Mouse (Mus musculus) ES-Bruce4 (cell line): Measurements from ENCODE around the gene Chic2. TPM values are rescaled to one million over a fixed set of nuclear protein-coding genes. Genes with fewer than 3 reads are reported as not detected.

Source experiments
- H3K27ac ChIP-seq: 2 replicates; pipeline ENCODE4 v1.5.1; 2012; ENCODE audit warnings: low read length, inconsistent platforms; ENCODE audit not compliant: insufficient read depth
- H3K27me3 ChIP-seq: 2 replicates; pipeline ENCODE4 v1.6.1; 2012; ENCODE audit warnings: mild to moderate bottlenecking, low read length, inconsistent platforms; ENCODE audit not compliant: control insufficient read depth, poor library complexity, insufficient read depth, severe bottlenecking
- H3K36me3 ChIP-seq: 2 replicates; pipeline ENCODE4 v1.6.1; 2012; ENCODE audit warnings: inconsistent platforms, mild to moderate bottlenecking, low read length, moderate library complexity; ENCODE audit not compliant: control insufficient read depth, poor library complexity, insufficient read depth, severe bottlenecking
- H3K4me1 ChIP-seq: one replicate; pipeline ENCODE4 v1.8.1; 2011; ENCODE audit warnings: low read length; ENCODE audit not compliant: control insufficient read depth, insufficient read depth
- H3K4me3 ChIP-seq: 2 replicates; pipeline ENCODE4 v1.5.1; 2011; ENCODE audit warnings: low read depth, mild to moderate bottlenecking, low read length
- H3K9ac ChIP-seq: 2 replicates; pipeline ENCODE4 v1.6.1; 2012; ENCODE audit warnings: low read depth, mild to moderate bottlenecking, inconsistent platforms; ENCODE audit not compliant: poor library complexity, severe bottlenecking
- H3K9me3 ChIP-seq: replicated peaks from 2 replicates; pipeline ENCODE4 v1.6.1; 2012; ENCODE audit warnings: mild to moderate bottlenecking, low read length, inconsistent platforms; ENCODE audit not compliant: control insufficient read depth, poor library complexity, insufficient read depth, severe bottlenecking
- CTCF ChIP-seq: IDR thresholded peaks from one replicate; pipeline ENCODE4 v1.8.1; 2011; ENCODE audit warnings: low read depth, low read length
- EP300 ChIP-seq: IDR thresholded peaks from 2 replicates; pipeline ENCODE4 v1.6.1; 2011; ENCODE audit warnings: low read depth, low read length; ENCODE audit not compliant: insufficient read depth
- POLR2A ChIP-seq: IDR thresholded peaks from one replicate; pipeline ENCODE4 v1.8.1; 2011; ENCODE audit warnings: low read length; ENCODE audit not compliant: insufficient read depth
- polyA plus RNA-seq: library from polyadenylated mRNA; stranded (reverse); fragments of >200 nt; gene quantifications from 2 replicates; pipeline ENCODE4 v1.2.4, GENCODE M21; 2011; ENCODE audit warnings: low read depth; ENCODE audit not compliant: missing spikeins, insufficient read depth, insufficient read length

The Chic2 gene
- polyA plus RNA-seq, 1 experiment, result 23.7 TPM

DNA sequence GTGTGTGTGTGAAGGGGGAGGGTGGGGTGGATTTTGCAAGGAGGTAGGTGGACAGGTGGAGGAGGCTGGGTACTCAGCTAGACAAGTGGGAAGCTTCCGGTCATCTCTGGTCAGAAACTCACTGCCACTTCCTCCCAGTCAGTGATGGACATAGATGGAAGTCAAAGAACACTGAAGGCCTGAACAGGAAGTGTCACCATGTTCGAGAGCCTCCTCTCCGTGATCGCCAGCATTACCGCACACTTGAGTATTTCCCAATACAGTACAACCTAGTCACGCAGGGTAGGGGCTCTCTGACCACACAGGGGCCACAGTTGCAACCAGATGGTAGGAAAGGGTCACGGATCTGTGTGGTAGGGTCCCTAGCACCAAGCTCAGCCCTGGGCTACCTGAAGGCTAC is 69.1 kb downstream of the Chic2 start:
- H3K36me3 ChIP-seq, result no peaks in the 10 kb centered on the region
- H3K27ac ChIP-seq, result no peak overlapping the region
- H3K27me3 ChIP-seq, result no peaks in the 10 kb centered on the region

GRCm38 (mm10) chr5:74974726-74975411 is 69.7 kb downstream of the Chic2 start:
- H3K9ac ChIP-seq, result no peak overlapping the region
- H3K4me3 ChIP-seq, result no peak overlapping the region
- no peaks in the 10 kb centered on the region for H3K27me3 ChIP-seq
- H3K36me3 ChIP-seq, result no peaks in the 10 kb centered on the region
- no peak for TF ChIP-seq CTCF
- no peak for TF ChIP-seq POLR2A
- no peak for TF ChIP-seq EP300
- H3K4me1 ChIP-seq, result no peaks in the 10 kb centered on the region
- H3K27ac ChIP-seq, result no peak overlapping the region
- H3K9me3 ChIP-seq, result no peaks in the 10 kb centered on the region

More for the DNA sequence above, 69.1 kb downstream of the Chic2 start:
- no peaks in the 10 kb centered on the region for H3K4me1 ChIP-seq
- no peak overlapping the region for H3K9ac ChIP-seq
- TF ChIP-seq EP300, result no peak
- no peak for TF ChIP-seq POLR2A
- TF ChIP-seq CTCF, result no peak
- no peak overlapping the region for H3K4me3 ChIP-seq
- no peaks in the 10 kb centered on the region for H3K9me3 ChIP-seq

DNA sequence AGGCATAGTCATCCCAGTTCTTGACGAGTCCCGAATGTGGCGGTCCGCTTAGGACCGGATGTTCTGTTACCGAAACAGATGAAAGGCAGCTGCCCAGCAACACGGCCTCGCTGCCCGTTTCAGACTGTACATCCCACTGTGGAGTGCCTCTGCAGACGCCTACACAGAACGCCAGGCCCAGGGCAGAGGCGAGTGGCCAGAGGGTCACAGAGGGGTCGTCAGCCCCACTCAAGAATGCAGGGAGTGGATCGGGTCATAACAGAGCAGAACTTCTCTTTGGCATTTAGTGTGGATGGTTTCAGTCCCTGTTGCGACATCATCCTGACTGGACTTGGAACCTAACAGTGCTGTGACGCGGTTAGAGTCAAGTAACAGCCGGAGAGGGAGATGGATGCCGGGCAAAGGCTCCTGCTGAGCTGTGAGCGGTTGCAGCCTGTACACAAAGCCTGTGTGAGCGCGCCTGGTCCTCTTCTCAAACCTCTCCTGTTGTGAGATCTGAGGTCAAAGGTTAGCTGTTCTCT is 70.5 kb downstream of the Chic2 start:
- no peaks in the 10 kb centered on the region for H3K36me3 ChIP-seq

GRCm38 (mm10) chr5:74971418-74971817 is 73.2 kb downstream of the Chic2 start:
- Histone ChIP-seq H3K27ac (no peak overlapping the region), H3K9ac (no peak overlapping the region), H3K36me3 (no peaks in the 10 kb centered on the region), H3K9me3 (no peaks in the 10 kb centered on the region), H3K27me3 (no peaks in the 10 kb centered on the region), H3K4me3 (no peak overlapping the region), H3K4me1 (no peaks in the 10 kb centered on the region)
- no peak for TF ChIP-seq CTCF
- no peak for TF ChIP-seq POLR2A
- no peak for TF ChIP-seq EP300

More for the DNA sequence above, 70.5 kb downstream of the Chic2 start:
- TF ChIP-seq CTCF, result no peak
- no peak for TF ChIP-seq EP300
- TF ChIP-seq POLR2A, result no peak
- Histone ChIP-seq H3K9ac (no peak overlapping the region), H3K9me3 (no peaks in the 10 kb centered on the region), H3K4me1 (no peaks in the 10 kb centered on the region), H3K4me3 (no peak overlapping the region), H3K27ac (no peak overlapping the region), H3K27me3 (no peaks in the 10 kb centered on the region)

DNA sequence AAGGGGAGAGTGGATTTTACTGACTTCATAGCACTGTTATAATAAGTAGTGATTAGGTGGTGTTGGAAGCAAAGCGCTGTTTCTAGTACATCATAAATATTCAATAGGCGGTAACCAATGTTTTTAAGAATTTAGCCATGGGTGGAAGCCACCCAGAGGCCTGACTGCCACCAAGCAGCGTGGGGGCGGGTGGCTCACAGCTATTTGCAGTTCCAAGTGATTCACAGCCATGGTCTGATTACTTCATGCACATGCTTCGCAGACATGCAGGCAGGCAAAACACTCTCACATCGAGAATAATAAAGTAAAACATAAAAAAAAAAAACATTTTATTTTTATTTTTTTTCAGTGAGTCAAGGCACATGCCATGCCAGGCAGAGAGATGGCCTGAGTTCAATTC is 75.2 kb downstream of the Chic2 start:
- Histone ChIP-seq H3K36me3 (no peaks in the 10 kb centered on the region), H3K27ac (no peak overlapping the region), H3K4me3 (no peak overlapping the region), H3K9me3 (no peaks in the 10 kb centered on the region), H3K27me3 (no peaks in the 10 kb centered on the region), H3K9ac (no peak overlapping the region), H3K4me1 (no peaks in the 10 kb centered on the region)
- TF ChIP-seq CTCF (no peak), EP300 (no peak), POLR2A (no peak)

GRCm38 (mm10) chr5:74967882-74968281 is 76.7 kb downstream of the Chic2 start:
- Histone ChIP-seq H3K27me3 (no peaks in the 10 kb centered on the region), H3K9me3 (no peaks in the 10 kb centered on the region), H3K4me1 (no peaks in the 10 kb centered on the region), H3K36me3 (no peaks in the 10 kb centered on the region), H3K9ac (no peak overlapping the region), H3K27ac (no peak overlapping the region), H3K4me3 (no peak overlapping the region)
- TF ChIP-seq EP300 (no peak), POLR2A (no peak), CTCF (no peak)

DNA sequence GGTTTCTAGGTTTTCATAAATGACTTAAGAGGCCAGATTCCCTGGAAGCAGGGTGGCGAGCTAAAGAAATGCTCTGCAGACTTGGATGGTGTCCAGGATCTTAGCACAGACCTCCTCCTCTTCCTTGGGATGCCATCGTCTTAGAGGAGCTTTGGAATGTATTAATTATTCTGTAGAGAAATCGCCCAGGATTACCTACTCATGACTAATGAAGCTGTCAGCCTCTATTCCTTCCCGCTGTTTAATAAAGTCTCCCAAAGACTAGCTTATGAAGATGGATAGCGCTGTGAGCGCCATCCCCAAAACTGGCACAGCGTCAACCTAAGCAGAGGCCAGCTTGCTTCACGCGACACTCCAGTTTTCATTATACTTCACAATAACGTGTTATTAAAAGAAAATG is 77.7 kb downstream of the Chic2 start:
- H3K27me3 ChIP-seq, result no peaks in the 10 kb centered on the region
- no peak for TF ChIP-seq EP300
- no peak for TF ChIP-seq CTCF
- TF ChIP-seq POLR2A, result no peak
- no peak overlapping the region for H3K4me3 ChIP-seq
- H3K9me3 ChIP-seq, result no peaks in the 10 kb centered on the region
- H3K27ac ChIP-seq, result no peak overlapping the region
- H3K4me1 ChIP-seq, result no peaks in the 10 kb centered on the region
- no peak overlapping the region for H3K9ac ChIP-seq
- no peaks in the 10 kb centered on the region for H3K36me3 ChIP-seq
